Mouse (Mus musculus): ENCODE data around the gene Prdm12. TPM values are rescaled to one million over a fixed set of nuclear protein-coding genes. Genes with fewer than 3 reads are reported as not detected.
"Not testable (repeated sequence)": the region's sequence is repeated elsewhere in the genome, so short reads cannot be mapped to it uniquely, and the experiment has no call there.

Gene Prdm12
- total RNA-seq, 4 experiments from 2014 or later: 0.22 TPM; not detected in 3

DNA sequence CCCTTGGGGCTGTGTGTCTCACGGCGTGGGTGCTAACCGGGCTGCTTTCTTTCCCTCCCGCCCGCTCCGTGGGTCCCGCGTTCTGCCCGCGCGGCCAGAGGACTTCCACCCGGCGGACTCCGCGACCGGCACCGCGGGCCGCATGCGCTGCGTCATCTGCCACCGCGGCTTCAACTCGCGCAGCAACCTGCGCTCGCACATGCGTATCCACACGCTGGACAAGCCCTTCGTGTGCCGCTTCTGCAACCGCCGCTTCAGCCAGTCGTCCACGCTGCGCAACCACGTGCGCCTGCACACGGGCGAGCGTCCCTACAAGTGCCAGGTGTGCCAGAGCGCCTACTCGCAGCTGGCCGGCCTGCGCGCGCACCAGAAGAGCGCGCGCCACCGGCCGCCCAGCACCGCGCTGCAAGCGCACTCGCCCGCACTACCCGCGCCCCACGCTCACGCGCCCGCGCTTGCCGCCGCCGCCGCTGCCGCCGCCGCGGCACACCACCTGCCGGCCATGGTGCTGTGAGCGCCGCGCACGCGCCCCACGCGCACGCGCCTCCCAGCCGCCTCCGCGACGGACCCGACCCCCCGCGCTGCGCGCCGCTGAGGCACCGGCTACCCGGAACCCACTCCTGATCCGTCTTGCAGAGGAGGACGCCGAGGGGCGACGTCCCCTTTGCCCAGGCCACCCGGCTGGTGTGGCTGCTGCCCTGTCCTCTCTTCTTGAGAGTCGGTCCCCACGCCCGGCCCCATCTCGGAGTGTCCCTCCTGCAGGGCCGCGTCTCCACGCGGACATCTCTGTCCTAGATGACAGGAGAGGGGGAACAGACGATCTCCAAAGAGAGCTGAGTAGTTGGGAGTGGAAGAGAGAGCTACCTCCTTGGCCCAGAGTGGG lies 14.4 kb downstream of the Prdm12 start:
- no peak for DNase-seq

- no peak for DNase-seq
Observed at GRCm38 (mm10) chr2:31654854-31655559, 15.2 kb downstream of the Prdm12 start.

- DNase-seq: no peak
Observed at GRCm38 (mm10) chr2:31656374-31656773, 16.5 kb downstream of the Prdm12 start.

DNA sequence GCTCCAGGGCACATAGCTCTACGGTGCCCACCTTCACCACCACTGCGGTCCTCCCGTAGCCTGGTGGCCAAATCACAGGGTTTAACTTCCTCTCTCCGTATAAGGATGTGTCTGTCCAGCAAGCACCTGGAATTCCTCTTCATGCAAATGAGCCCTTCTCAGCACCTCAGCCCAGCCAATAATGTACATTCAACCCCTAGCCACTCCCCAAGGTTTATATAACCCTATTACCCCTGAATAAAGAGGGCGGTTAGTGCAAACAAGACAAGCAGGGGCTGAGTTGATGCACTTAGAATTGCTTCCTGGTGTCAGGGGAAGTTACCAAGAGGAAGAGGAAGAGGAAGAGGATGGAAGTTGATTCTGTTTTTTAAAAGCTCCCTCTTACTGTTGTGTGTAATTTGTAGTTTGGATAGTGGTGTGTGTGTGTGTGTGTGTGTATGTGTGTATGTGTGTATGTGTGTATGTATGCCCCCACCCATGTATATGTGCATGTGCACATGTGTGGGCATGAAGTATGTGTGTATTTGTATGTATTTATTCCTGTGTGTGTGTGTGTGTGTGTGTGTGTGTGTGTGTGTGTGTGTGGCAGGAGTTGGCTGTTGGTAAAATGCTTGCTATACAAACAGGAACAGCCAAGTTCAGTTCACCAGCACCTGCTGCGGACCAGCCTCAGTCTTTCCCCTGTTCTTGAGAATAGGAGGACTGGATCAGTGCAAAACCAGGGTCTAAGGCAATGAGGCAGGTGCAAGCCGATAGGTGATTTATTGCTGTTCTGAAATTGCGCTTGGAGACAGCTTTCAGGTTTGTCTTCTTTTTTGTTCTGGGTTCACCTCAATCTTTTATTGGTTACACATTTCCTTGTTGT lies 23.3 kb downstream of the Prdm12 start:
- no peak for DNase-seq

GRCm38 (mm10) chr2:31663804-31664180 lies 24.0 kb downstream of the Prdm12 start:
- no peak for DNase-seq

DNA sequence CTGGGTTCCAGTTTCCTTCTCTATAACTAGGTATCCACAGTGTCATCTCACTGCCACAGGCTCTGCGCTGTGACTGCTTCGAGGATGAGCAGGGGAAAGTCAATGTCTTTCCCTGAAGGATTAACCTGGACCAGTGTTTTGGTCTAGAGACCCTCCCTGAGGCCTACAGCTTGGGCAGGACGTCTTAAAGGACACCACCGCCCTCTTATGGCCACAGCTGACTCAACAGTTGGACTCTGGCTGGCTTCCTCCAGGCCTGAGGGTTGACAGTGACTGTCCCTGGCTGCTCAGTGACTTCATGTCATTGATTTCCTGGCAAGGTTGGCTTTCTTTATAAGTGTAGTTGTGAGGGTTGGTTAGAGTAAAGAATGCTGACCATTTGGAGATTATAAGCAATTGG lies 27.5 kb downstream of the Prdm12 start:
- no peak for DNase-seq

- DNase-seq: peak; percentile 91
Observed at GRCm38 (mm10) chr2:31670551-31671035, 30.8 kb downstream of the Prdm12 start, which contains the start of gene Exosc2. Gene Exosc2, plus strand, starts transcription at chr2:31670715.

DNA sequence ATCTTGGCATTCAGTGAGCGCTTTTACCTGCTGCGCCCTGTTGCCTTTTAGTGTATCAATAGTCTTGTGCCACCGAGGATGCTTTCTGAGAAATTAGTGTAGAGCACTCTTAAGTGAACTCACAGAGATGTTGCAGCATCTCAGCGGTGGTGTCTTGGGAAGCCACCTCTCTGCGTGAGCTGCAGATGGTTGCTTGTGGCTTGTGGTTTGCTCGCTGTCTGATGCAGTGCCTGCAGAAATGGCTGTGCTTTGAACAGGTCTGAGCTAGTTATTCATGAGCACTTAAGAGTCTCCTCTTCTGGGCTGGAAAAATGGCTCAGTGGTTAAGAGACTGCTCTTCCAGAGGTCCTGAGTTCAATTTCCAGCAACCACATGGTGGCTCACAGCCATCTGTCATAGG lies 38.8 kb downstream of the Prdm12 start:
- DNase-seq: no peak

GRCm38 (mm10) chr2:31681051-31681707 lies 41.3 kb downstream of the Prdm12 start:
- not testable (repeated sequence) for DNase-seq

- DNase-seq: no peak
Observed at GRCm38 (mm10) chr2:31681731-31682235, 41.9 kb downstream of the Prdm12 start.

DNA sequence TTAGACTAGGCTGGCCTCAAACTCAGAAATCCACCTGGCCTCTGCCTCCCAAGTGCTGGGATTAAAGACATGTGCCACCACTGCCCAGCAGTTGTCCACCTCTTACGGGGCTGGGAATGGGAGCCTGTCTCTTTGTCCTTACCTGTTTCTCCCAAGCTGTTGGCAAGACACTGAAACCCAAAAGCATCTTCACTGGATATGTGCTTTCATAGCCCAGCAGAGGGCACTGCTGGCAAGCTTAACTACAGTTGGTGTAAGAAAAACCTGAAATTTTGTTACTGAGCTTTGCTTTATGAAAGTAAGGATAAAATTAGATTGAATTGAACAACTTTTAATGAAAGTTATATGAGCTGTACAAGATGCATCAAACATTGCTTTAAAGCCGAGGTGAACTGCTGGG lies 43.8 kb downstream of the Prdm12 start:
- peak; percentile 24 for DNase-seq

DNA sequence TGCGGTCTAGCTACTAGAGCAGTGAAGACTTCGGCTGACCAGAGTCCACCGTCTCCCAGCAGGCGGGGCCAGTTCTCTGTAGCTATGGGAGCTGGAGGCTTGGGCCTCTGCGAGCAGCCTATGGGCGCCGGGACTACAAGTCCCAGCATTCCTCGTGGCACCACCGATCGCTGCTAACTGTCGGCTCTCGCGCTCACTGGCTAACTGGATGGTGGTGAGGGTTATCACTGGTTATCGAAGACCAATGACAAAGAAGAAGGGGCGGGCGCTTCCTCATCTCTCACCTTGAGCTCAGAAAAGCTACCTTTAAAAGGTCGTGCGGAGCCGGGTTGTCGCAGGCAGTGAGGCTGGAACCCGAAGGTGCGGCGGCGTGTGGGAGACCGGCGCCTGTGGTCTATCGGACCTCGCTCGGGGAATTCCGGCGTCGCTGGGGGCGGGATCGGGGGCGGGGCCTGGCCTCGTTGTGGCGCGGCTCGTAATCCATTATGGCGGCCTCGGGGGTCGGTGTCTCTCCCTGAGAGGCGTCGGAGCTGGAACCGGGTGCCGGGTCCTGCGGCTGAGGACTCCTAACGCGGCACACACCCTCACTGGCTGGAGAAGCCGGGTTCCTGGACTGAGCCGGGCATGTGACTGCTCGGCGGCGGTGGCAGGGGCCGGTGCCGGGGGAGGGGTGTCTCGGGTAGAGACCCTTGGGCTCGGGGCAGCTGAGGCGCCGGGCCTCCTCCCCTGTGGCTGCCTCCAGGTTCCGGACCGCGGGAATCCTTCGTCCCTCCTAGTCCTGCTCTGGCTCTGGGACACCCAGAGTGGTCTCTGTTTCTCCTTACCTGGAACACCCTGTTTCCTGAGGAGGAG lies 48.5 kb downstream of the Prdm12 start, which contains the start of gene Abl1:
Gene Abl1, plus strand, starts transcription at position 303 of the 852 bp plus-strand sequence.
- DNase-seq: peak; percentile 98

- no peak for DNase-seq
Observed at GRCm38 (mm10) chr2:31689045-31689444, 49.2 kb downstream of the Prdm12 start.

GRCm38 (mm10) chr2:31690063-31690462 lies 50.2 kb downstream of the Prdm12 start:
- DNase-seq: no peak

- no peak for DNase-seq
Observed at GRCm38 (mm10) chr2:31698209-31698608, 58.4 kb downstream of the Prdm12 start.

DNA sequence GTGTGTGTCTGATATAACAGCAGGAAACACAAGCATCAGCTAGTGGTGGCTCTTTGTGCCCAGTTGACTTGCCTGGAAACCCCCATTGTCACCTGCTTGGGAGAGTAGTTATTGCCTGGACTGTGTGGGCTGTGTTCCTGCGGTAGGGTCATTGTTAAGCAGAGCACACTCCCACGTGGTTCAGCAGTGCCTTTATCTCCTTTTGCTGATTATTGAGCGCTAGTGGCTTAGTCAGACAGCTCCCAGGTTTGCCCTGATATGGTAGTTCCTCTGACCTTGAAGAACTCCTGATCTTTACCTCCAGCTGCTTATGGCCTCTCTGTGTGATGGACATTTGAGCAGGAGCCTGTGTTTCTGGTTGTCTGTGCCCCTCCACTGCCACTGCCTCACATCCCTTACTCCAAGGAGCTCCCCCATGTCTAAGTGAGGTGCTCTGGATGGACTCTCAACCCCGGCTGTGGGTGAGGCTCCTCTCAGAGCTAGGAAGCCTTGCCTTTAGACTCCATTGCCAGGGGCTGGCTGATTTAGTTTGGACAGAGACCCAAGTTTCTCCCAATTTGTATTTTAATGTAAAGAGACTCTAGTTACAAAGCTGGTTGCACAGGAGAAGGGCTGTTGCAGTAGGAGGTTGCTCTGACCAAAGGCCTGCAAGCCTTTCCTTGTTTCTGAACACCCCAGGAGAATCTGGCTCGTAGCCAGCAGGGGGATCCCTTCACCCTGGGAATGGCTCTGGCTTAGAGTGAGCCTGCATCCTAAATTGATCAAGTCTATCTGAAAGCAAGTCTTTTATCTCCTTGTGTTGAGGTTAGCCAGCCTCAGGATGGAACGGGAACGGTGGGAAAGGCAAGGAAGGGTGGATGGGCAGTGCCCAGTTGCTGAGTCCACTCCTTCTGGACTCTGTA lies 61.0 kb downstream of the Prdm12 start:
- DNase-seq: no peak

GRCm38 (mm10) chr2:31703226-31703625 lies 63.4 kb downstream of the Prdm12 start:
- DNase-seq: no peak
